Mouse (Mus musculus) layer of hippocampus, adult 9-10 months (tissue): Measurements from ENCODE around the gene Gm15023.
A peak's percentile ranks its signal among the peaks of the same experiment; 100 is the strongest.
"Not testable (repeated sequence)": the region's sequence is repeated elsewhere in the genome, so short reads cannot be mapped to it uniquely, and the experiment has no call there.

Experiments used
- DNase-seq: peaks from one replicate; pipeline ENCODE4 v3.0.0; 2022; ENCODE audit warnings: low spot score

Gene Gm15023

GRCm38 (mm10) chrX:135177532-135177931 lies at the start of gene Gm15023:
Gene Gm15023, minus strand, starts transcription at chrX:135177632.
- not testable (repeated sequence) for DNase-seq

GRCm38 (mm10) chrX:135210436-135211221 lies 33.2 kb upstream of the Gm15023 start, which contains the start of gene Tceal6:
Gene Tceal6, minus strand, starts transcription at chrX:135210687.
- DNase-seq: peak; percentile 3

DNA sequence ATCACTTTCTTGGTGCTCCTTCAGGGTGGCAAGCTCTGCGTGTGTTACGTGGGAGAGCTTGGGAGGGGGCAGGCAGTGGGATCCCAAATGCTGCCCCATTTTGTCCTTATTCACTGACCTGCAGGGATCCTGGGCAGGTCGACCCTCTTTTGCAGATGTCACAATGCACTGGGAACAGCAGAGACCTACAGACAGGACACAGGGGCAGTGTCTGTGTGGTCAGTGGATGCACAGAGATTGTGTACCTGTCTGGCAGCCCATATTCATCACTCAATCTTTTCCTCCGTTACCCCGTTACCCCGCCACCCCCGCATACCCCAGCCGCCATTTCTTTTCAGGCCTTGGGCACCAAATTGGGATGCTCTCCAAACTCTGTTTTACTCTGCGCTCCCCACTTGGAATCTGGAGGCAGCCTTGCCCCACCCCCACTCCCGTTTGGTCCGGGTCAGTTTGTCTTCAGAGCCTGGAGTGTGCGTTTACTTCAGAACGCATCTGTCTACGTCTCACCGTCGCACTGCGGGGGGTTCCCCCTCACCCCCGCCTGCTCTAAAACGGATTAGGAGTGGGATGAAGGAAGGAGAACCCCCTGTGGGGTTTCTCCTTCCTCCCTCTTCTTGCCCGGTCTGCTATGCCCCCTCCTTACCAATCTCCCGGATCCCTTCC lies 32.5 kb upstream of the Gm15023 start:
- DNase-seq: not testable (repeated sequence)

GRCm38 (mm10) chrX:135189924-135190323 lies 12.5 kb upstream of the Gm15023 start:
- not testable (repeated sequence) for DNase-seq

- DNase-seq: not testable (repeated sequence)
These were observed 11.2 kb upstream of the Gm15023 start for GRCm38 (mm10) chrX:135188661-135189060.
